Mouse (Mus musculus): ENCODE measurements around the gene Mrpl45. TPM values are rescaled to one million over a fixed set of nuclear protein-coding genes. Genes with fewer than 3 reads are reported as not detected.

Gene Mrpl45
- polyA plus RNA-seq, 1 experiment, result 103 TPM

DNA sequence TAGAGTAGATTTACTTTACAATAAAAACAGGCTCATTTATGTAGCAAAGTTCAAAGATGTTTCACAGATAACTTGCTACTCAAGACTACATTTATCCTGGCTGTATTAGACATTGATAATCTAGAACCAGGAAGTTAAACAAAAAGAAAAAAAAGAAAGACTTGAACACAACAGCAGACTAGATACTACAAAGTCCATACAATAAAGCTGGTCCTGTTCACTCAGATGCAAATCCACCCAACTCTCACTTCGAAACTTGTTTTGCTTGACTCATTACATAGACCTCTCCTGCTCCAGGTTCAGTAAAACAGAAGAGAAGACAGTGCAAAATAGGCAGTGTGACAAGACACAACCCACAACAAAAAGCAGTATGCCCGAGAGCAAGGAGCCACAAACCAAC lies 40.2 kb upstream of the Mrpl45 start:
- Histone ChIP-seq H3K9me3 (replicated peaks; ENCODE audit: control insufficient read depth, insufficient read depth, low read length, poor library complexity, severe bottlenecking) (no peaks in the 10 kb centered on the region), H3K4me1 (ENCODE audit: control insufficient read depth, insufficient read depth, low read length) (peaks cover 2% of the 10 kb centered on the region), H3K27ac (ENCODE audit: insufficient read depth, low read length) (peak overlapping the region; percentile 92), H3K27me3 (ENCODE audit: control insufficient read depth, insufficient read depth, low read length, poor library complexity, severe bottlenecking) (no peaks in the 10 kb centered on the region), H3K36me3 (ENCODE audit: control insufficient read depth, insufficient read depth, low read length, poor library complexity, severe bottlenecking) (no peaks in the 10 kb centered on the region), H3K4me3 (ENCODE audit: low read depth, low read length) (no peak overlapping the region), H3K9ac (ENCODE audit: low read depth, poor library complexity, severe bottlenecking) (0 out of 2 replicates have a peak overlapping the region, but pooled peaks have one; percentile 32)
- TF ChIP-seq POLR2A (IDR thresholded peaks at IDR 0.05; ENCODE audit: insufficient read depth, low read length), result no peak
- no peak for TF ChIP-seq CTCF (IDR thresholded peaks at IDR 0.05; ENCODE audit: low read depth, low read length)
- TF ChIP-seq EP300 (IDR thresholded peaks at IDR 0.05; ENCODE audit: insufficient read depth, low read depth, low read length), result no peak

DNA sequence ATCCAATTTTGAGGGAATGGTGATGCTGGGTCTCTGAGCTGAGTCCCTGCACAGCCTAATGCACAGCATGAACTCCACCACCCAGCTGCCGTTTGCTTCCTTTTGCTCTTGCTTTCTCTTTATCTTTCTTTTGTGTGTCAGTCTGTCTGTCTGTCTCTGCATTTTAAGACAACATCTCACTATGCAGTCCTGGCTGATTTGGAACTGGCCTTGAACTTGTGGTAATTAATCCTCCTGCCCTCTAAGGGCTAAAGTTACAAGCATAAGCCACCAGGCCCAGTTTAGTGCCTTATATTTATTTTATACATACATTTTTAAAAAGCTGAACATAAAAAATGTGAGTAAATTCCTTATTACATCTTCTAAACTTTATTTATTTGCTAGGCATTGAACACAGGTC lies 39.5 kb upstream of the Mrpl45 start:
- no peaks in the 10 kb centered on the region for H3K9me3 ChIP-seq (replicated peaks; ENCODE audit: control insufficient read depth, insufficient read depth, low read length, poor library complexity, severe bottlenecking)
- no peaks in the 10 kb centered on the region for H3K27me3 ChIP-seq (ENCODE audit: control insufficient read depth, insufficient read depth, low read length, poor library complexity, severe bottlenecking)
- 0 out of 2 replicates have a peak overlapping the region, but pooled peaks have one; percentile 32 for H3K9ac ChIP-seq (ENCODE audit: low read depth, poor library complexity, severe bottlenecking)
- no peak overlapping the region for H3K27ac ChIP-seq (ENCODE audit: insufficient read depth, low read length)
- no peak overlapping the region for H3K4me3 ChIP-seq (ENCODE audit: low read depth, low read length)
- H3K36me3 ChIP-seq (ENCODE audit: control insufficient read depth, insufficient read depth, low read length, poor library complexity, severe bottlenecking), result no peaks in the 10 kb centered on the region
- TF ChIP-seq EP300 (IDR thresholded peaks at IDR 0.05; ENCODE audit: insufficient read depth, low read depth, low read length) (no peak), CTCF (IDR thresholded peaks at IDR 0.05; ENCODE audit: low read depth, low read length) (no peak), POLR2A (IDR thresholded peaks at IDR 0.05; ENCODE audit: insufficient read depth, low read length) (no peak)
- H3K4me1 ChIP-seq (ENCODE audit: control insufficient read depth, insufficient read depth, low read length), result peaks cover 2% of the 10 kb centered on the region

GRCm38 (mm10) chr11:97277166-97277565 lies 38.4 kb upstream of the Mrpl45 start:
- peak overlapping the region; percentile 13; the same call in 1 of the 2 replicates for H3K4me3 ChIP-seq (ENCODE audit: low read depth, low read length)
- H3K4me1 ChIP-seq (ENCODE audit: control insufficient read depth, insufficient read depth, low read length), result peaks cover 2% of the 10 kb centered on the region
- peak overlapping the region; percentile 40 for H3K9ac ChIP-seq (ENCODE audit: low read depth, poor library complexity, severe bottlenecking)
- H3K36me3 ChIP-seq (ENCODE audit: control insufficient read depth, insufficient read depth, low read length, poor library complexity, severe bottlenecking), result no peaks in the 10 kb centered on the region
- H3K27ac ChIP-seq (ENCODE audit: insufficient read depth, low read length), result peak overlapping the region; percentile 75
- H3K27me3 ChIP-seq (ENCODE audit: control insufficient read depth, insufficient read depth, low read length, poor library complexity, severe bottlenecking), result no peaks in the 10 kb centered on the region
- TF ChIP-seq CTCF (IDR thresholded peaks at IDR 0.05; ENCODE audit: low read depth, low read length) (no peak), POLR2A (IDR thresholded peaks at IDR 0.05; ENCODE audit: insufficient read depth, low read length) (no peak), EP300 (IDR thresholded peaks at IDR 0.05; ENCODE audit: insufficient read depth, low read depth, low read length) (no peak)
- H3K9me3 ChIP-seq (replicated peaks; ENCODE audit: control insufficient read depth, insufficient read depth, low read length, poor library complexity, severe bottlenecking), result no peaks in the 10 kb centered on the region

DNA sequence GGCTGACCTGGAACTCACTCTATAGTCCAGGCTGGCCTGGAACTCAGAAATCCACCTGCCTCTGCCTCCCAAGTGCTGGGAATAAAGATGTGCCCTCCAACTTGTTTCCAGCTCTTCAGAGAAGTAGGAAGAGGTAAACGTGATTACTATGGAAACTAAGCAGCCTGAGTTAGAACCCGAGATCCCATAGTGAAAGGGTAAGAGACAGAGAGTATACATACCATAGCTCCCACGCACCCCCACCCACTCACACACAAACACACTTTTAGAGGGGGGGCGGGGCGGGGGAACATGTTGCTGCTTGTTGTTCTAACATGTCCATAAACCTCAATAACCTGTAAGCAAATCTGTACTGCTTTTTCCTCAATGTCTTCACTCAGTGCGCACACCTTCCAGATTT lies 37.1 kb upstream of the Mrpl45 start:
- TF ChIP-seq CTCF (IDR thresholded peaks at IDR 0.05; ENCODE audit: low read depth, low read length) (no peak), EP300 (IDR thresholded peaks at IDR 0.05; ENCODE audit: insufficient read depth, low read depth, low read length) (no peak), POLR2A (IDR thresholded peaks at IDR 0.05; ENCODE audit: insufficient read depth, low read length) (no peak)
- peak overlapping the region; percentile 99 for H3K9ac ChIP-seq (ENCODE audit: low read depth, poor library complexity, severe bottlenecking)
- H3K4me3 ChIP-seq (ENCODE audit: low read depth, low read length), result peak overlapping the region; percentile 95
- peak overlapping the region; percentile 76 for H3K27ac ChIP-seq (ENCODE audit: insufficient read depth, low read length)
- H3K4me1 ChIP-seq (ENCODE audit: control insufficient read depth, insufficient read depth, low read length), result no peaks in the 10 kb centered on the region
- no peaks in the 10 kb centered on the region for H3K36me3 ChIP-seq (ENCODE audit: control insufficient read depth, insufficient read depth, low read length, poor library complexity, severe bottlenecking)
- H3K27me3 ChIP-seq (ENCODE audit: control insufficient read depth, insufficient read depth, low read length, poor library complexity, severe bottlenecking), result no peaks in the 10 kb centered on the region
- no peaks in the 10 kb centered on the region for H3K9me3 ChIP-seq (replicated peaks; ENCODE audit: control insufficient read depth, insufficient read depth, low read length, poor library complexity, severe bottlenecking)

DNA sequence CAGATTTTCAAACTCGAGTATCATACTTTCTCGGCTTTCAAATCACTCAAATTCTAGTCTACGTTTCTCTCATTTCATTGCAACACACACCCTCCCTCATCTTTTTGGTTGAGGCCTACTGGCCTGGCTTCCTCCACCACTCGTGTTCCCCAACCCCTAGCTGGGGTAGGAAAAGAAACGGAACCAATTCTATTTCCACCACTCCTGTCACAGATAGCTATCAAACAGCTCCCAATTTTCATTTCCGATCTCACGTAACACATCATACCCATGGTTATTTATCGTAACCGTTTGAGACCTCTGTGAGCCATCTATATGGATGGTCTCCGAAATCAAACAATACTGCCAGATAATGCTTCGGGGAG lies 36.5 kb upstream of the Mrpl45 start:
- no peaks in the 10 kb centered on the region for H3K27me3 ChIP-seq (ENCODE audit: control insufficient read depth, insufficient read depth, low read length, poor library complexity, severe bottlenecking)
- H3K9ac ChIP-seq (ENCODE audit: low read depth, poor library complexity, severe bottlenecking), result peak overlapping the region; percentile 99
- no peaks in the 10 kb centered on the region for H3K4me1 ChIP-seq (ENCODE audit: control insufficient read depth, insufficient read depth, low read length)
- no peak for TF ChIP-seq EP300 (IDR thresholded peaks at IDR 0.05; ENCODE audit: insufficient read depth, low read depth, low read length)
- no peak for TF ChIP-seq POLR2A (IDR thresholded peaks at IDR 0.05; ENCODE audit: insufficient read depth, low read length)
- no peak for TF ChIP-seq CTCF (IDR thresholded peaks at IDR 0.05; ENCODE audit: low read depth, low read length)
- H3K9me3 ChIP-seq (replicated peaks; ENCODE audit: control insufficient read depth, insufficient read depth, low read length, poor library complexity, severe bottlenecking), result no peaks in the 10 kb centered on the region
- H3K36me3 ChIP-seq (ENCODE audit: control insufficient read depth, insufficient read depth, low read length, poor library complexity, severe bottlenecking), result no peaks in the 10 kb centered on the region
- H3K27ac ChIP-seq (ENCODE audit: insufficient read depth, low read length), result peak overlapping the region; percentile 77
- H3K4me3 ChIP-seq (ENCODE audit: low read depth, low read length), result peak overlapping the region; percentile 95

DNA sequence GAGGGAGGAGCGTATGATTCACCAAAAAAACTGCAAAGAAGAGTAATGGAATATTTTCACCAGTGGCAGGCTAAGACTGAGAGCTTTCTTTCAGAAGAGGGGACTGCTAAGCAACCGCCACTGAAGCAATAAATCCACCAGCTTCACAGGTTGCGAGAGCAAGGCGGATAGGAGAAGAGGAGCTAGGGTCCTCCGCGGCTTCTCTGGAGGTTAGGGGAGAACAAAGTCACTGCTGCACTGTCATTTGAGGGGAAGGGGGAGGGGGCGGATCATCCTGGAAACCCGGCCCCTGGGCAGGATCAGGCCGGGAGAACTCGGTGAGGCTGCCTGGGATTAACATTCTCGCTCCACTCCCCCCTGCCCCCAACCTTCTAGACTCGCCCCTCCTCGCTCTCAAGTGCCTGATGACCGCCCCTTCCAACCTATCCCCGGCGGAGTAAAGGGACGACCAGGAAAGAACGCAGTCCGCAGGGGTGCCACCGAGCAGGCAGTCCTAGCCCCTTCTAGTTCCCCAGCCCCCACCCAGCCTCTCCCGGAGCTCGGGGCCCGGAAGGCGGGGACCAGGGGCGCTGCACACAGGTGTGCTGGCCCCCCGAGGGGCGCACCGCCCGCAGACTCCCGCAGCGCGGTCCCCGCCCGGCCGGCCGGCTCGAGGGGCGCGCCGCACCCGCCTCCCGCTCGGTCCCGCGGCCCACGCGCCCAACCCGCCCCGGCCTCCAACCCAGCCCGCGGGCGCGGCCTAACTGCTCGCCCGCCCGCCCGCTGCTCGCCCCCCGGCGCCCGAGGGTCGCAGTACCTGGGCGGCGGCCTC lies 35.9 kb upstream of the Mrpl45 start:
- H3K36me3 ChIP-seq (ENCODE audit: control insufficient read depth, insufficient read depth, low read length, poor library complexity, severe bottlenecking), result no peaks in the 10 kb centered on the region
- H3K4me3 ChIP-seq (ENCODE audit: low read depth, low read length), result peak overlapping the region; percentile 95
- H3K9ac ChIP-seq (ENCODE audit: low read depth, poor library complexity, severe bottlenecking), result peak overlapping the region; percentile 99
- no peaks in the 10 kb centered on the region for H3K4me1 ChIP-seq (ENCODE audit: control insufficient read depth, insufficient read depth, low read length)
- peak overlapping the region; percentile 92 for H3K27ac ChIP-seq (ENCODE audit: insufficient read depth, low read length)
- TF ChIP-seq CTCF (IDR thresholded peaks at IDR 0.05; ENCODE audit: low read depth, low read length) (no peak), POLR2A (IDR thresholded peaks at IDR 0.05; ENCODE audit: insufficient read depth, low read length) (peak; percentile 22), EP300 (IDR thresholded peaks at IDR 0.05; ENCODE audit: insufficient read depth, low read depth, low read length) (0 out of 2 replicates have a peak, but pooled peaks have one; percentile 61)
- H3K27me3 ChIP-seq (ENCODE audit: control insufficient read depth, insufficient read depth, low read length, poor library complexity, severe bottlenecking), result no peaks in the 10 kb centered on the region
- no peaks in the 10 kb centered on the region for H3K9me3 ChIP-seq (replicated peaks; ENCODE audit: control insufficient read depth, insufficient read depth, low read length, poor library complexity, severe bottlenecking)
